Mouse (Mus musculus): ENCODE data around the gene Vkorc1. TPM values are rescaled to one million over a fixed set of nuclear protein-coding genes. Genes with fewer than 3 reads are reported as not detected.
A peak's percentile ranks its signal among the peaks of the same experiment; 100 is the strongest.
"Not testable (repeated sequence)": the region's sequence is repeated elsewhere in the genome, so short reads cannot be mapped to it uniquely, and the experiment has no call there.

Gene Vkorc1
- polyA plus RNA-seq, 1 experiment from 2014 or later = 77.6 TPM

DNA sequence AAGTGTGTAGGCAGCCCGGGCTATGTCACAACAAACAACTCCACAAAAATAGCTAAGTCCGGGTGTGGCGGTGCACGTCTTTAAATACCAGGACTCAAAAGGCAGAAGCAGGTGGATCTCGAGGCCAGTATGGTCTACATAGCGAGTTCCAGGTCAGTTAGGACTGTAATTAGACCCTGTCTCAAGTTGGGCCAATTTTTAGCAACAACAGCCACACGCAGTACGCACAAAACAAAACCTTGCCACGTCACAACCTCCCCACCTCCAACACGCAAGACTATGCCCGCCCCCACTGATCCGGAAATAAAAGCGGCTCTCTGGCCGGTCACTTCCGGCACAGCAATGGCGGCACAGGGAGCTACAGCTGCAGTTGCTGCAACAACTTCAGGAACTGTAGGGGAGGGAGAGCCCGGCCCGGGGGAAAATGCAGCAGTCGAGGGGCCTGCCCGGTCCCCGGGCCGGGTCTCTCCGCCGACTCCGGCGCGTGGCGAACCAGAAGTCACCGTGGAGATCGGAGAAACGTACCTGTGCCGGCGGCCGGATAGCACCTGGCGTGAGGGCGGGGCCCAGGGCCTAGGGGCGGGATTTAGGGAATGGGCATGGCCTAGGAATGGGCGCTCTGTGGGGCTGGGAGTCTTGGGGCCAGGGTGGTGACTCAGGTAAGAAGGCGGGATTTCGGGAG, 16.9 kb upstream of the Vkorc1 start, which contains the start of gene Kat8:
Gene Kat8, plus strand, starts transcription at position 327 of the 682 bp plus-strand sequence.
- Histone ChIP-seq H3K4me1 (replicated peaks) (peaks cover 15% of the 10 kb centered on the region), H3K9ac (peak within 1 kb of the TSS; percentile 86), H3K4me3 (peak within 1 kb of the TSS; percentile 91), H3K36me3 (peaks cover 47% of the 10 kb centered on the region), H3K27ac (replicated peaks) (peak within 1 kb of the TSS; percentile 86), H3K27me3 (no peaks in the 10 kb centered on the region), H3K9me3 (no peaks in the 10 kb centered on the region), H3K4me2 (peak within 1 kb of the TSS; percentile 69)
- WGBS = 1% methylated on average over 40 of the region's 40 CpGs
- ATAC-seq (ENCODE audit: low read depth) = peak; percentile 94

DNA sequence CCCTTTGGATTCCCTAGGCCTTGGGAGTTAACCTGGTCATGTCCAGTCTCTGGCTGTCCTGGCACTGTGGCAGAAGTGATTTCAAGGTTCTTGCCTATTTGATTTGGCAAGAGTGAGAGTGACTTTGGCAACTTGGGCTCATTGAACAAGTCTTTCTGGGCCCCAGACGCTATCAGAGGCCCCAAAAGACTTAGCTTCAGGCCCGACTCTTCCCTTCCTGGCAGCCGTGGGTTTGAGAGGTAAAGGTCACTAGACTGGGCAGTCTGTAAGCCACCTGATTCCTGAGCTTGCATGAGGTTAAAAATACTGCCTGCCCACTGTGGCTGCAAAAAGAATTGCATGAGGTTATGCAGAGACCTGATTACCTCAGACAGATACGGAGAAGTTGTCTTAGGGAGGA, 13.2 kb upstream of the Vkorc1 start:
- no peak for ATAC-seq (ENCODE audit: low read depth)
- no peak overlapping the region for H3K4me2 ChIP-seq
- no peaks in the 10 kb centered on the region for H3K27me3 ChIP-seq
- H3K36me3 ChIP-seq = peaks cover 44% of the 10 kb centered on the region
- H3K9ac ChIP-seq = no peak overlapping the region
- 94% methylated on average over 4 of the region's 4 CpGs for WGBS
- H3K9me3 ChIP-seq = no peaks in the 10 kb centered on the region
- no peak overlapping the region for H3K4me3 ChIP-seq
- peaks cover 30% of the 10 kb centered on the region for H3K4me1 ChIP-seq (replicated peaks)
- H3K27ac ChIP-seq (replicated peaks) = no peak overlapping the region

DNA sequence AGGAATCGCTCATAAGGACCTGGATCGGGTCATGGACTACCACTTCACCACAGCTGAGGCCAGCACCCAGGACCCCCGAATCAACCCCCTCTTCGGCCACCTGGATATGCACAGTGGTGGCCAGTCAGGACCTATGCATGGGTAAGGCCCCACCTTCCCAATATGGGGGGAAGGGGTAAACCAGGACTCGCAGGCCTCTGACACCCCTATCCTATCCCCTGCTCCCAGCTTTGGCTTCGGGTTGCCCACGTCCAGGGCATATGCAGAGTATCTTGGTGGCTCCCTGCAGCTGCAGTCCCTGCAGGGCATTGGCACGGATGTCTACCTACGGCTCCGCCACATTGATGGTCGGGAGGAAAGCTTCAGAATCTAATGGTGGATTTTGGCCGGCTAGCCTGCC, 12.5 kb upstream of the Vkorc1 start:
- H3K4me1 ChIP-seq (replicated peaks) = peaks cover 24% of the 10 kb centered on the region
- no peaks in the 10 kb centered on the region for H3K9me3 ChIP-seq
- H3K27me3 ChIP-seq = no peaks in the 10 kb centered on the region
- no peak for ATAC-seq (ENCODE audit: low read depth)
- H3K4me3 ChIP-seq = no peak overlapping the region
- H3K36me3 ChIP-seq = peaks cover 44% of the 10 kb centered on the region
- H3K9ac ChIP-seq = no peak overlapping the region
- no peak overlapping the region for H3K27ac ChIP-seq (replicated peaks)
- 91% methylated on average over 12 of the region's 12 CpGs for WGBS
- H3K4me2 ChIP-seq = no peak overlapping the region

DNA sequence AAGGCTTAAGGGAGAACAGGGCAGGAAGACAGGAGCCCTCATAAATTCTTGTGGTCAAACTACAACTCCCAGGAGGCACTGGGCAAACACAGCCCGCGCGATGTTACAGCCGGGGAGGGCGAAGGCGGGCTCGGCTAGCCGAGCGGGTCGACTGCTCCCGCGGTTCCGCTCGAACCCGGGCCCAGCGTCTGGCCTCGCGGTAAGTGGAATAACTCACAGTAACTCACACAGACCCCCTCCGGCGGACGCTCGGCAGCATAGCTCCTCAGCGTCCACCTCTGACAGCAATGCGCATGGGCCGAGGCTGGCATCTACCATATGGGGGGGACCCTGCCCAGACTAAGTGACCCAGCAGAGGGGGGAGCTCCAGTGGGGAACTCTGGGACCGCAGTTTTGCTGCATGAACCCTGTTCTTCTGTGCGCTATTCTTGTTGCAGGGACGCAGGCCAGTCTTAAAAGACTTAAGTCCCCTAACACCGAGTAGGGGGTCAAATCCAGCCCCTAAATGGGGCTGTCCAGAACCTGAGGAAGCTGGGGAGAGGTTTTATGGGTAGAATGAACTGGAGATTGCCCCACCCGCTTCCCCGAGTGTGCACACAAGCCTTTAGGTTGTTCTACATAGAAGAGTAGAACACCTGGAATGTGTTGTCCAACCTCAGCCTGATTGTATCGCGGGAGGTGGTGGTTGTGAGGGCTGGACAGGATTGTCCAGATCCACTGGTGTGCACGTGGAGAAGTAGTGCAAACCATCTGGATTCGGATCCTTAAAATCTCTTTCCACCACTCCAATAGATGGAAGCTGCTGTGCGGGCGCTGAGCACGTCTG, 8.8 kb upstream of the Vkorc1 start, which contains the start of gene Bckdk:
Gene Bckdk, plus strand, starts transcription at position 112 of the 826 bp plus-strand sequence.
- peak within 1 kb of the TSS; percentile 88 for H3K27ac ChIP-seq (replicated peaks)
- H3K9me3 ChIP-seq = no peaks in the 10 kb centered on the region
- peak within 1 kb of the TSS; percentile 83 for H3K4me2 ChIP-seq
- no peaks in the 10 kb centered on the region for H3K27me3 ChIP-seq
- WGBS = 6% methylated on average over 38 of the region's 38 CpGs
- H3K4me1 ChIP-seq (replicated peaks) = peaks cover 15% of the 10 kb centered on the region
- H3K9ac ChIP-seq = peak within 1 kb of the TSS; percentile 87
- ATAC-seq (ENCODE audit: low read depth) = peak; percentile 94
- H3K36me3 ChIP-seq = peaks cover 40% of the 10 kb centered on the region
- H3K4me3 ChIP-seq = peak within 1 kb of the TSS; percentile 66

DNA sequence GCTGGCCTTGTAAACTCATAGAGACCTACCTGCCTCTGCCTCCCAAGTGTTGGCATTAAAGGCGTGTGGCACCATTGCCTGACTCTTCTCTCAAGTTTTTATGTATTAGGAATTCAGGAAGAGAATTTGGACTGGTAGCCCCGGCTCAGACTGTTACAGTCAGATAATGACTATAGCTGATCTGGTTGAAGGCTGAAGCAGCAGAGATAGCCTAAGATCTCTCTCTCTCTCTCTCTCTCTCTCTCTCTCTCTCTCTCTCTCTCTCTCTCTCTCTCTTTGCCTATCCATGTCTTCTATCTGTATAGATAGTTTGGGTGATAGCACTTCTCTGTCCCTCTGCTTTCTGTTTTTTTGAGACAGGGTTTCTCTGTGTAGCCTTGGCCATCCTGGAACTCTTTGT, 6.4 kb upstream of the Vkorc1 start:
- H3K36me3 ChIP-seq = peaks cover 15% of the 10 kb centered on the region
- no peak overlapping the region for H3K27ac ChIP-seq (replicated peaks)
- no peak overlapping the region for H3K9ac ChIP-seq
- ATAC-seq (ENCODE audit: low read depth) = no peak
- H3K9me3 ChIP-seq = no peaks in the 10 kb centered on the region
- no peak overlapping the region for H3K4me2 ChIP-seq
- H3K27me3 ChIP-seq = no peaks in the 10 kb centered on the region
- WGBS = 79% methylated on average over 2 of the region's 2 CpGs
- H3K4me3 ChIP-seq = no peak overlapping the region
- H3K4me1 ChIP-seq (replicated peaks) = peaks cover 15% of the 10 kb centered on the region

DNA sequence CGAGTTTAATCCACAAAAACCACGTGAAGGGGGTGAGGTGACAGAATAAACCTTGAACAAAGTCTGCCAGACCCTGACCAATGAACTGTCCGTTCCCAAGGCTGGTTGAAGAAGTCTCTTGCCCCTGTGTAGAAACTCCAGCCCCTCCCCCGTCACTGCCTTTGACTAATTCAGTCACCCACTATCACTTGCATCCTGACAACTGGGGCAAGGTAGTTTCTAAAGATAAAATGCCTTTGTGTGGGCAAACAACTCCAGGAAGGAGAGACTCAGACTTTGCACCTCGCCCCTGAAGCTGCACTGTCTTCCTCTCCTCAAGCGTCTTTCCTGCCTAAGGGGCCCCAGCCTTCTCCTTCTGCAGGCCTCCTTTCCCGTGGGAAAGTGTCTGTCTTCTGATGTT, 4.6 kb upstream of the Vkorc1 start:
- Histone ChIP-seq H3K9me3 (no peaks in the 10 kb centered on the region), H3K27me3 (no peaks in the 10 kb centered on the region), H3K4me1 (replicated peaks) (peaks cover 11% of the 10 kb centered on the region), H3K4me3 (no peak overlapping the region), H3K36me3 (no peaks in the 10 kb centered on the region), H3K4me2 (no peak overlapping the region), H3K9ac (no peak overlapping the region), H3K27ac (replicated peaks) (no peak overlapping the region)
- ATAC-seq (ENCODE audit: low read depth) = no peak
- 49% methylated on average over 7 of the region's 7 CpGs for WGBS

DNA sequence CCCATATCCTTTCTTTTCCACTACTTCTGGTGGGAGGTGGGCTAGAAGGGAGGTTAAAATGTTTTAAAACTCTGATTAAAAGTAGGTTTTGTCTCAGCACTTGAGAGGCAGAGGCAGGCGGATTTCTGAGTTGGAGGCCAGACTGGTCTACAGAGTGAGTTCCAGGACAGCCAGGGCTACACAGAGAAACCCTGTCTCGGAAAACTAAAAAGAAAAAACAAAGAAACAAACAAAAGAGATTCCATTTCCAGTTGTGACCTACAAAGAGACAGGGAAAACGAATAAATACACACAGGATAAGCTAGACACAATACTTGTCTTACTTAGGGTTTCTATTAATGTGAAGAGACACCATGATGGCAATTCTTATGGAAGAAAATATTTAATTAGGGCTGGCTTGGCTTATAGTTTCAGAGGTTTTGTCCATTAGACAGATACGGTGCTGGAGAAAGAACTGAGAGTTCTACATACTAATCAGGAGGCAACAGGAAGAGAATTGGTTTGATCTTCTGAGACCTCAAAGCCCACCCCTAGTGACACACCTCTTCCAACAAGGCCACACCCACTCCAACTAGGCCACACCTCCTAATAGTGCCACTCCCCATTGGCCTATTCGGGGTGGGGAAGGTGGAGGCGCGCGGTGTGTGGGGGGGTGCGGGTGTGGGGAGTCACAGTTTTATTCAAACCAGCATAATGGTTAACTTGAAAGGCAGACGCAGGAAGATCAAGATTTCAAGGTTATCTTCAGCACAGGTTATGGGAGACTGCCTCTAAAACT, 3.0 kb upstream of the Vkorc1 start:
- no peak for ATAC-seq (ENCODE audit: low read depth)
- Histone ChIP-seq H3K9me3 (no peaks in the 10 kb centered on the region), H3K4me2 (no peak overlapping the region), H3K27ac (replicated peaks) (no peak overlapping the region), H3K4me3 (no peak overlapping the region), H3K27me3 (no peaks in the 10 kb centered on the region), H3K36me3 (peaks cover 3% of the 10 kb centered on the region; the same call in 1 of the 2 replicates), H3K9ac (no peak overlapping the region), H3K4me1 (replicated peaks) (peaks cover 11% of the 10 kb centered on the region)
- WGBS = 39% methylated on average over 10 of the region's 10 CpGs

DNA sequence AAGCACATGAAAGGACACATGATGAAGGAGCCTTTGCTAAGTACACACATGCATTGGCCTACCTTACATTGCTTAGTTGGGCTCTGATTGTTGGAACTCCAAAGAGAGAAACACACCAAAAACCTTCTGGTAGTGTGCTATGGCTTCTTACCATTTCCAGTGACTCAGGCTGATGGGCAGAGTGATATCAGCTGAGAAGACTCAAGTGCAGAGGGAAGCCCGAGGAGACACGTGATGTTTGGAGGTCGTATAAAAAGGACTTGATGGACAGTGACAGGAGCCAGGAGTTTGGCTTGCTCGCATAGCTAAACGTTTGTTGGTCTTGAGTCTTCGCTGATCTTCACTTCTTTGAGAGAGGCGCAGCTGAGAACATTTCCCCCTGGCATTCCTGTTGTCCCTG, 2.1 kb upstream of the Vkorc1 start:
- H3K36me3 ChIP-seq = peaks cover 12% of the 10 kb centered on the region
- ATAC-seq (ENCODE audit: low read depth) = no peak
- no peak overlapping the region for H3K9ac ChIP-seq
- no peak overlapping the region for H3K4me3 ChIP-seq
- H3K4me2 ChIP-seq = no peak overlapping the region
- H3K9me3 ChIP-seq = no peaks in the 10 kb centered on the region
- WGBS = 94% methylated on average over 7 of the region's 7 CpGs
- H3K4me1 ChIP-seq (replicated peaks) = peaks cover 11% of the 10 kb centered on the region
- no peaks in the 10 kb centered on the region for H3K27me3 ChIP-seq
- no peak overlapping the region for H3K27ac ChIP-seq (replicated peaks)

DNA sequence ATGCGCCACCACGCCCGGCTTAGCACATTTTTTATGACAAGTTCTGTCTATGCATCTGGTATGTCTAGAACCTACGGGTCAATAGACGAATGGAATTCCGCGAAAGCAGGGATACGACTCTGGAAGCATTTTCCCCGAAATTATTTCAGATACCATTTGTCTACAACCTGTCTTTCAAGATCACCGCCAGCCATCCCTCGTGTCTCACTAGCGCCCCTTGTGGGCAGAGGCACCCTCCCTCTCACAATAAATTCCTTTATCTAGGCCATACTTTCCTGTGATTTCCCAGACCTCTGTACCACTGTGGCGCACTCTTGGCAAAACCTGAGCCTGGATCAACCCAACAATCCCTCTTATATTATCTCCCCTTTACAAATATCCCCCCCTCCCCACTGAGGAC, 967 bp upstream of the Vkorc1 start:
- H3K27me3 ChIP-seq = no peaks in the 10 kb centered on the region
- H3K9me3 ChIP-seq = no peaks in the 10 kb centered on the region
- WGBS = 56% methylated on average over 13 of the region's 13 CpGs

DNA sequence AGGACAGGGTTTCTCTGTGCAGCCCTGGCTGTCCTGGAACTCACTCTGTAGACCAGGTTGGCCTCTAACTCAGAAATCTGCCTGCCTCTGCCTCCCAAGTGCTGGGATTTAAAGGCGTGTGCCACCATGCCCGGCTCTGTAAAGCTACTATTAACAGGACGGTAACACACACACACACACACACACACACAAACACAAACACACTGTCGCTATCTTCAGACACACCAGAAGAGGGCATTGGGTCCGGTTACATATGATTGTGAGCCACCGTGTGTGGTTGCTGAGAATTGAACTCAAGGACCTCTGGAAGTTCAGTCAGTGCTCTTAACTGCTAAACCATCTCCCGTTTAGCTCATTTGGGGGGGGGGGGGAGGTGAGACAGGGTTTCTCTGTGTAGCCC, 474 bp upstream of the Vkorc1 start:
- 63% methylated on average over 7 of the region's 7 CpGs for WGBS
- ATAC-seq (ENCODE audit: low read depth) = peak; percentile 22
- not testable (repeated sequence) for H3K27me3 ChIP-seq; H3K9me3 ChIP-seq; H3K9ac ChIP-seq; H3K27ac ChIP-seq (replicated peaks)
- Histone ChIP-seq H3K4me1 (replicated peaks) (peaks cover 11% of the 10 kb centered on the region), H3K4me2 (peak overlapping the region; percentile 84), H3K4me3 (peak overlapping the region; percentile 65), H3K36me3 (peaks cover 25% of the 10 kb centered on the region)

More for the DNA sequence above, 967 bp upstream of the Vkorc1 start:
- no peak overlapping the region for H3K9ac ChIP-seq
- H3K4me2 ChIP-seq = no peak overlapping the region
- H3K36me3 ChIP-seq = peaks cover 21% of the 10 kb centered on the region
- H3K27ac ChIP-seq (replicated peaks) = no peak overlapping the region
- peaks cover 11% of the 10 kb centered on the region for H3K4me1 ChIP-seq (replicated peaks)
- no peak overlapping the region for H3K4me3 ChIP-seq
- ATAC-seq (ENCODE audit: low read depth) = no peak

DNA sequence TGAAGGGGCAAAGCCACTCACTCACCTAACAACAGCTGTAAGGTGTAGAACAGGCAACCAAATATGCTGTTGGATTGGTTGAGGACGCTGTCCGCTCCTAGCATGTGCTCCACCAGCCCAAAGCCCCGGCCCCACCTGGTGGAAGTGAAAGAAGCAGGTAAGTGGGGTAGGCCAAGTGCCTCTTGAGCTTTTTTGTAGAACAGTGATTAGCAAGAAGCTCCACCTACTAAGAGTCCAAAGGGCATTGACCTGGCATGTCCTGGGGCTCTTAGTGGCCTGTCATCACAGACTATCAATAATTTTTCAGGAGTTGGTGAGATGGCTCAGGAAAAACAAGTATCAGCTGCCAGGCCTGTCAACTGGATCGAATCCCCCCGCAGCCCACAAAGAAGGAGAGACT, 937 bp downstream of the Vkorc1 start:
- H3K27ac ChIP-seq (replicated peaks) = no peak overlapping the region
- peak overlapping the region; percentile 65 for H3K4me3 ChIP-seq
- WGBS = 88% methylated on average over 5 of the region's 5 CpGs
- no peaks in the 10 kb centered on the region for H3K27me3 ChIP-seq
- peaks cover 38% of the 10 kb centered on the region for H3K36me3 ChIP-seq
- H3K4me2 ChIP-seq = peak overlapping the region; percentile 84
- peaks cover 11% of the 10 kb centered on the region for H3K4me1 ChIP-seq (replicated peaks)
- ATAC-seq (ENCODE audit: low read depth) = no peak
- no peaks in the 10 kb centered on the region for H3K9me3 ChIP-seq
- peak overlapping the region; percentile 80 for H3K9ac ChIP-seq

DNA sequence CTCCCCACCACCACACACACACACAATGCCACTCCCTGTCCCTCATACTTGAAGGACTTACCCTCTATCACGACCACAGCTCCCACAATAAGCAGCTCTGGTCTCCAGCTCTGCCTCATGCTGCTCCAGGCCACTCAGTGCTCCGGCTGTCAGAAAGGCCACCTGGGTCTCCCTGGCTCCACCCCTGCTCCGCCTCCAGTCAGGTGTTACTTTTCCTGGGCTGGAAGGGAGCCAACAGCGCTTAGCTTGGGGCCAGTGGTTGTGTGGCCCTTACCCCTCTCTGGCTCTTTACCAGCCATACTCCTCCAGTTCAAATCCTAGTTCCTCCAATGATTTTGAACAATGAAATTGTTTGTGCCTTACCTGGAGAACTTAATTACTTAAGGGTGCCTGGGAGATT, 4.6 kb downstream of the Vkorc1 start, which contains the start of gene Prss53:
Gene Prss53, minus strand, starts transcription at position 173 of the 400 bp plus-strand sequence.
- H3K36me3 ChIP-seq = peaks cover 74% of the 10 kb centered on the region
- ATAC-seq (ENCODE audit: low read depth) = no peak

More for the DNA sequence above, 4.6 kb downstream of the Vkorc1 start, which contains the start of gene Prss53:
- Histone ChIP-seq H3K4me2 (no peak within 1 kb of the TSS), H3K4me3 (no peak within 1 kb of the TSS), H3K9ac (no peak within 1 kb of the TSS), H3K4me1 (replicated peaks) (peaks cover 22% of the 10 kb centered on the region), H3K9me3 (no peaks in the 10 kb centered on the region), H3K27me3 (no peaks in the 10 kb centered on the region), H3K27ac (replicated peaks) (no peak within 1 kb of the TSS)
- 44% methylated on average over 4 of the region's 4 CpGs for WGBS
